Mouse (Mus musculus) thymus, postnatal 10 days (tissue): Measurements from ENCODE around the gene Prdm5.
A peak's percentile ranks its signal among the peaks of the same experiment; 100 is the strongest.

Source experiments
- DNase-seq, 2 experiments: peaks; one replicate each; pipeline ENCODE4 v3.0.0; 2021; ENCODE audit warnings: low spot score in 2 of 2

The Prdm5 gene

GRCm38 (mm10) chr6:65932776-65933175 is 154.0 kb downstream of the Prdm5 start:
- DNase-seq, result no peak

GRCm38 (mm10) chr6:65933177-65933576 is 154.4 kb downstream of the Prdm5 start:
- no peak for DNase-seq

- no peak for DNase-seq
Observed at GRCm38 (mm10) chr6:65935566-65936281, 156.9 kb downstream of the Prdm5 start.

- DNase-seq, result no peak
Observed at GRCm38 (mm10) chr6:65950492-65950891, 171.7 kb downstream of the Prdm5 start.

GRCm38 (mm10) chr6:65952309-65952708 is 173.5 kb downstream of the Prdm5 start, which contains the start of gene 4930544G11Rik:
Gene 4930544G11Rik, plus strand, starts transcription at chr6:65952609.
- no peak for DNase-seq

- no peak for DNase-seq
Observed at GRCm38 (mm10) chr6:65969386-65970111, 190.8 kb downstream of the Prdm5 start.

GRCm38 (mm10) chr6:65970410-65970809 is 191.6 kb downstream of the Prdm5 start:
- peak in 1 of 2 experiments; percentile 7 for DNase-seq
